Mouse (Mus musculus) heart, adult 8-10 months (tissue): ENCODE data around the gene Snx29. TPM values are rescaled to one million over a fixed set of nuclear protein-coding genes. Genes with fewer than 3 reads are reported as not detected.
A peak's percentile ranks its signal among the peaks of the same experiment; 100 is the strongest.

Experiments
- DNase-seq: peaks from one replicate; pipeline ENCODE4 v3.0.0; 2022; ENCODE audit warnings: low spot score
- total RNA-seq, 4 experiments: library from RNA; stranded (reverse); gene quantifications; 2 replicates each; pipeline ENCODE4 v1.2.4; 2022

Snx29 gene
- total RNA-seq, 4 experiments from 2014 or later: 9.4 to 12.3 (median 10.8) TPM

GRCm38 (mm10) chr16:11589782-11590695 lies 267.3 kb downstream of the Snx29 start:
- no peak for DNase-seq

- DNase-seq: no peak
Observed at GRCm38 (mm10) chr16:11596599-11596998, 273.9 kb downstream of the Snx29 start.

- no peak for DNase-seq
Observed at GRCm38 (mm10) chr16:11597769-11598168, 275.1 kb downstream of the Snx29 start.

GRCm38 (mm10) chr16:11599523-11599922 lies 276.8 kb downstream of the Snx29 start:
- DNase-seq: no peak

GRCm38 (mm10) chr16:11601336-11602082 lies 278.8 kb downstream of the Snx29 start:
- DNase-seq: no peak

- DNase-seq: peak; percentile 32
Observed at GRCm38 (mm10) chr16:11603667-11604422, 281.1 kb downstream of the Snx29 start.

- no peak for DNase-seq
Observed at GRCm38 (mm10) chr16:11612526-11613126, 289.9 kb downstream of the Snx29 start.

GRCm38 (mm10) chr16:11614401-11615014 lies 291.8 kb downstream of the Snx29 start:
- no peak for DNase-seq

- DNase-seq: no peak
Observed at GRCm38 (mm10) chr16:11615633-11616032, 292.9 kb downstream of the Snx29 start.

GRCm38 (mm10) chr16:11619951-11620350 lies 297.2 kb downstream of the Snx29 start:
- DNase-seq: no peak

GRCm38 (mm10) chr16:11621042-11621441 lies 298.3 kb downstream of the Snx29 start:
- DNase-seq: no peak

- DNase-seq: no peak
Observed at GRCm38 (mm10) chr16:11621664-11622063, 299.0 kb downstream of the Snx29 start.

GRCm38 (mm10) chr16:11623032-11623431 lies 300.3 kb downstream of the Snx29 start:
- no peak for DNase-seq

- DNase-seq: no peak
Observed at GRCm38 (mm10) chr16:11624121-11624520, 301.4 kb downstream of the Snx29 start.

GRCm38 (mm10) chr16:11626004-11626481 lies 303.3 kb downstream of the Snx29 start:
- no peak for DNase-seq

GRCm38 (mm10) chr16:11626616-11627015 lies 303.9 kb downstream of the Snx29 start:
- DNase-seq: no peak

GRCm38 (mm10) chr16:11627866-11628638 lies 305.3 kb downstream of the Snx29 start:
- DNase-seq: no peak

- no peak for DNase-seq
Observed at GRCm38 (mm10) chr16:11629704-11630103, 307.0 kb downstream of the Snx29 start.

GRCm38 (mm10) chr16:11630489-11630888 lies 307.8 kb downstream of the Snx29 start:
- DNase-seq: peak; percentile 11

GRCm38 (mm10) chr16:11632205-11632747 lies 309.6 kb downstream of the Snx29 start:
- no peak for DNase-seq
